Mouse (Mus musculus): ENCODE measurements around the gene Mef2c. TPM values are rescaled to one million over a fixed set of nuclear protein-coding genes. Genes with fewer than 3 reads are reported as not detected.

The Mef2c gene
- polyA plus RNA-seq, 1 experiment from 2014 or later: 25.0 TPM

- no peaks in the 10 kb centered on the region for H3K27me3 ChIP-seq (ENCODE audit: control insufficient read depth, insufficient read depth, low read length)
- WGBS: 92% methylated on average over 5 of the region's 5 CpGs
- H3K4me1 ChIP-seq (ENCODE audit: control insufficient read depth, insufficient read depth, low read length): no peaks in the 10 kb centered on the region
Measured at GRCm38 (mm10) chr13:83585359-83585758, 81.5 kb downstream of the Mef2c start.

GRCm38 (mm10) chr13:83588186-83588585 is 84.4 kb downstream of the Mef2c start:
- no peak for DNase-seq
- Histone ChIP-seq H3K9me3 (ENCODE audit: control insufficient read depth, low read length) (no peaks in the 10 kb centered on the region), H3K9ac (replicated peaks; ENCODE audit: low read length) (no peak overlapping the region), H3K4me2 (ENCODE audit: low read length) (no peak overlapping the region), H3K36me3 (ENCODE audit: control insufficient read depth, insufficient read depth, low read length) (no peaks in the 10 kb centered on the region), H3K27me3 (ENCODE audit: control insufficient read depth, insufficient read depth, low read length) (no peaks in the 10 kb centered on the region), H3K4me1 (ENCODE audit: control insufficient read depth, insufficient read depth, low read length) (no peaks in the 10 kb centered on the region), H3K4me3 (replicated peaks; ENCODE audit: low read depth, low read length) (no peak overlapping the region), H3K27ac (replicated peaks; ENCODE audit: low read depth, low read length) (no peak overlapping the region)
- no peak for ATAC-seq (ENCODE audit: low FRiP score, low TSS enrichment)
- WGBS: 93% methylated on average over 2 of the region's 2 CpGs

More at GRCm38 (mm10) chr13:83585359-83585758, 81.5 kb downstream of the Mef2c start:
- no peaks in the 10 kb centered on the region for H3K9me3 ChIP-seq (ENCODE audit: control insufficient read depth, low read length)
- DNase-seq: no peak
- H3K27ac ChIP-seq (replicated peaks; ENCODE audit: low read depth, low read length): no peak overlapping the region
- no peak overlapping the region for H3K9ac ChIP-seq (replicated peaks; ENCODE audit: low read length)
- no peak overlapping the region for H3K4me2 ChIP-seq (ENCODE audit: low read length)
- no peak for ATAC-seq (ENCODE audit: low FRiP score, low TSS enrichment)
- no peak overlapping the region for H3K4me3 ChIP-seq (replicated peaks; ENCODE audit: low read depth, low read length)
- H3K36me3 ChIP-seq (ENCODE audit: control insufficient read depth, insufficient read depth, low read length): no peaks in the 10 kb centered on the region

GRCm38 (mm10) chr13:83590886-83591285 is 87.1 kb downstream of the Mef2c start:
- Histone ChIP-seq H3K9me3 (ENCODE audit: control insufficient read depth, low read length) (no peaks in the 10 kb centered on the region), H3K4me1 (ENCODE audit: control insufficient read depth, insufficient read depth, low read length) (no peaks in the 10 kb centered on the region), H3K27ac (replicated peaks; ENCODE audit: low read depth, low read length) (no peak overlapping the region), H3K9ac (replicated peaks; ENCODE audit: low read length) (no peak overlapping the region), H3K4me2 (ENCODE audit: low read length) (no peak overlapping the region), H3K27me3 (ENCODE audit: control insufficient read depth, insufficient read depth, low read length) (no peaks in the 10 kb centered on the region), H3K36me3 (ENCODE audit: control insufficient read depth, insufficient read depth, low read length) (no peaks in the 10 kb centered on the region), H3K4me3 (replicated peaks; ENCODE audit: low read depth, low read length) (no peak overlapping the region)
- DNase-seq: no peak
- no peak for ATAC-seq (ENCODE audit: low FRiP score, low TSS enrichment)
- WGBS: 93% methylated on average over 5 of the region's 5 CpGs

- ATAC-seq (ENCODE audit: low FRiP score, low TSS enrichment): no peak
- no peaks in the 10 kb centered on the region for H3K4me1 ChIP-seq (ENCODE audit: control insufficient read depth, insufficient read depth, low read length)
- no peaks in the 10 kb centered on the region for H3K27me3 ChIP-seq (ENCODE audit: control insufficient read depth, insufficient read depth, low read length)
- H3K9ac ChIP-seq (replicated peaks; ENCODE audit: low read length): no peak overlapping the region
- H3K4me3 ChIP-seq (replicated peaks; ENCODE audit: low read depth, low read length): no peak overlapping the region
- no peak for DNase-seq
- no peaks in the 10 kb centered on the region for H3K9me3 ChIP-seq (ENCODE audit: control insufficient read depth, low read length)
- no peak overlapping the region for H3K27ac ChIP-seq (replicated peaks; ENCODE audit: low read depth, low read length)
- no peaks in the 10 kb centered on the region for H3K36me3 ChIP-seq (ENCODE audit: control insufficient read depth, insufficient read depth, low read length)
- WGBS: 34% methylated on average over 1 of the region's 1 CpGs
- H3K4me2 ChIP-seq (ENCODE audit: low read length): no peak overlapping the region
Measured at GRCm38 (mm10) chr13:83595429-83595828, 91.6 kb downstream of the Mef2c start.

- Histone ChIP-seq H3K36me3 (ENCODE audit: control insufficient read depth, insufficient read depth, low read length) (no peaks in the 10 kb centered on the region), H3K9me3 (ENCODE audit: control insufficient read depth, low read length) (no peaks in the 10 kb centered on the region), H3K27ac (replicated peaks; ENCODE audit: low read depth, low read length) (no peak overlapping the region), H3K4me2 (ENCODE audit: low read length) (no peak overlapping the region), H3K27me3 (ENCODE audit: control insufficient read depth, insufficient read depth, low read length) (no peaks in the 10 kb centered on the region), H3K4me3 (replicated peaks; ENCODE audit: low read depth, low read length) (no peak overlapping the region), H3K9ac (replicated peaks; ENCODE audit: low read length) (no peak overlapping the region), H3K4me1 (ENCODE audit: control insufficient read depth, insufficient read depth, low read length) (no peaks in the 10 kb centered on the region)
- DNase-seq: no peak
- 93% methylated on average over 6 of the region's 6 CpGs for WGBS
- no peak for ATAC-seq (ENCODE audit: low FRiP score, low TSS enrichment)
Measured at GRCm38 (mm10) chr13:83596989-83597738, 93.3 kb downstream of the Mef2c start.

GRCm38 (mm10) chr13:83597739-83598210 is 93.9 kb downstream of the Mef2c start:
- no peaks in the 10 kb centered on the region for H3K4me1 ChIP-seq (ENCODE audit: control insufficient read depth, insufficient read depth, low read length)
- H3K27ac ChIP-seq (replicated peaks; ENCODE audit: low read depth, low read length): no peak overlapping the region
- no peak overlapping the region for H3K4me2 ChIP-seq (ENCODE audit: low read length)
- H3K36me3 ChIP-seq (ENCODE audit: control insufficient read depth, insufficient read depth, low read length): no peaks in the 10 kb centered on the region
- no peaks in the 10 kb centered on the region for H3K27me3 ChIP-seq (ENCODE audit: control insufficient read depth, insufficient read depth, low read length)
- no peak overlapping the region for H3K9ac ChIP-seq (replicated peaks; ENCODE audit: low read length)
- ATAC-seq (ENCODE audit: low FRiP score, low TSS enrichment) (no peak), DNase-seq (no peak)
- H3K9me3 ChIP-seq (ENCODE audit: control insufficient read depth, low read length): no peaks in the 10 kb centered on the region
- no peak overlapping the region for H3K4me3 ChIP-seq (replicated peaks; ENCODE audit: low read depth, low read length)
- 96% methylated on average over 3 of the region's 3 CpGs for WGBS

- H3K9me3 ChIP-seq (ENCODE audit: control insufficient read depth, low read length): no peaks in the 10 kb centered on the region
- DNase-seq (no peak), ATAC-seq (ENCODE audit: low FRiP score, low TSS enrichment) (no peak)
- H3K4me1 ChIP-seq (ENCODE audit: control insufficient read depth, insufficient read depth, low read length): peaks cover 8% of the 10 kb centered on the region
- H3K4me3 ChIP-seq (replicated peaks; ENCODE audit: low read depth, low read length): no peak overlapping the region
- no peak overlapping the region for H3K27ac ChIP-seq (replicated peaks; ENCODE audit: low read depth, low read length)
- no peak overlapping the region for H3K9ac ChIP-seq (replicated peaks; ENCODE audit: low read length)
- H3K4me2 ChIP-seq (ENCODE audit: low read length): no peak overlapping the region
- no peaks in the 10 kb centered on the region for H3K27me3 ChIP-seq (ENCODE audit: control insufficient read depth, insufficient read depth, low read length)
- H3K36me3 ChIP-seq (ENCODE audit: control insufficient read depth, insufficient read depth, low read length): no peaks in the 10 kb centered on the region
Measured at GRCm38 (mm10) chr13:83600301-83600700, 96.5 kb downstream of the Mef2c start.

- ATAC-seq (ENCODE audit: low FRiP score, low TSS enrichment): no peak
- Histone ChIP-seq H3K4me2 (ENCODE audit: low read length) (no peak overlapping the region), H3K9ac (replicated peaks; ENCODE audit: low read length) (no peak overlapping the region), H3K4me3 (replicated peaks; ENCODE audit: low read depth, low read length) (no peak overlapping the region), H3K9me3 (ENCODE audit: control insufficient read depth, low read length) (no peaks in the 10 kb centered on the region), H3K27ac (replicated peaks; ENCODE audit: low read depth, low read length) (no peak overlapping the region), H3K27me3 (ENCODE audit: control insufficient read depth, insufficient read depth, low read length) (no peaks in the 10 kb centered on the region), H3K4me1 (ENCODE audit: control insufficient read depth, insufficient read depth, low read length) (peaks cover 8% of the 10 kb centered on the region), H3K36me3 (ENCODE audit: control insufficient read depth, insufficient read depth, low read length) (no peaks in the 10 kb centered on the region)
- no peak for DNase-seq
- over 99% methylated on average over 4 of the region's 4 CpGs for WGBS
Measured at GRCm38 (mm10) chr13:83601741-83602140, 97.9 kb downstream of the Mef2c start.
